Mouse (Mus musculus) left cerebral cortex, adult 8-10 months (tissue): ENCODE data around the gene Podxl2. TPM values are rescaled to one million over a fixed set of nuclear protein-coding genes. Genes with fewer than 3 reads are reported as not detected.

Source experiments
- DNase-seq, 2 experiments: peaks; one replicate each; pipeline ENCODE4 v3.0.0; 2022; ENCODE audit warnings: low spot score in 2 of 2
- total RNA-seq, 4 experiments: library from RNA; stranded (reverse); gene quantifications; 2 replicates each; pipeline ENCODE4 v1.2.4; 2022

The Podxl2 gene
- total RNA-seq, 4 experiments from 2014 or later: 190 to 207 (median 195) TPM

DNA sequence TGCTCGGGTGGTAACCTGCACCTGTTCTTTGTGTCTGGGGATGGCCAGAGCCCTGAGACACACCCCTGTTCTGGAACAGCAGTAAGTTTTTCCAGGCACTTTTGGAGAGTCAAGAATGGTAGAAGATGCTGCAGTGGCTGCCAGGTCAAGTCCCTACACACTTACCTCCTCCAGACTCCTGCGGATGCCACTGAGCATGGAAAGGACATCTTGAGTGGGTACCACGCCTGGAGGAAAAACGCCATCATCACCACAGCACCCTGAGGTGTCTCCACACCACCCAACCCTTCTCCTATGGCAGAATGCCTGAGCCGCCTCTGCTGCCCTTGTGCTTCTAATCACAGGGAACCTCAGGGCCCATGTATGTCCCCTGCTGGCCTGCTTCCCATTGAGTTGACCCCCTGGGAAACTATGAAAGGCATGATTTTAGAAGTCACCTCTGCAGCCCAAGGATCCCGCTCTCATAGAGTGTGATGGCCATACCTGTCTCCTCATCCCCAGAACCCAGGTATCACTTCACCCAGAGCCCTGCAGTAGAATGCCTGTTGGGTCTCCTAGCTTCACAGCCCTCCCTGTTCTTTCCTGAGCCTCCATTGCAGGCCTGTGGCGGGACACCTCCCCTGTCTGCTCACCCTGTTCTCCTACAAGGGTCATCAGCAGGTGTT, 29.8 kb downstream of the Podxl2 start:
- DNase-seq: no peak

DNA sequence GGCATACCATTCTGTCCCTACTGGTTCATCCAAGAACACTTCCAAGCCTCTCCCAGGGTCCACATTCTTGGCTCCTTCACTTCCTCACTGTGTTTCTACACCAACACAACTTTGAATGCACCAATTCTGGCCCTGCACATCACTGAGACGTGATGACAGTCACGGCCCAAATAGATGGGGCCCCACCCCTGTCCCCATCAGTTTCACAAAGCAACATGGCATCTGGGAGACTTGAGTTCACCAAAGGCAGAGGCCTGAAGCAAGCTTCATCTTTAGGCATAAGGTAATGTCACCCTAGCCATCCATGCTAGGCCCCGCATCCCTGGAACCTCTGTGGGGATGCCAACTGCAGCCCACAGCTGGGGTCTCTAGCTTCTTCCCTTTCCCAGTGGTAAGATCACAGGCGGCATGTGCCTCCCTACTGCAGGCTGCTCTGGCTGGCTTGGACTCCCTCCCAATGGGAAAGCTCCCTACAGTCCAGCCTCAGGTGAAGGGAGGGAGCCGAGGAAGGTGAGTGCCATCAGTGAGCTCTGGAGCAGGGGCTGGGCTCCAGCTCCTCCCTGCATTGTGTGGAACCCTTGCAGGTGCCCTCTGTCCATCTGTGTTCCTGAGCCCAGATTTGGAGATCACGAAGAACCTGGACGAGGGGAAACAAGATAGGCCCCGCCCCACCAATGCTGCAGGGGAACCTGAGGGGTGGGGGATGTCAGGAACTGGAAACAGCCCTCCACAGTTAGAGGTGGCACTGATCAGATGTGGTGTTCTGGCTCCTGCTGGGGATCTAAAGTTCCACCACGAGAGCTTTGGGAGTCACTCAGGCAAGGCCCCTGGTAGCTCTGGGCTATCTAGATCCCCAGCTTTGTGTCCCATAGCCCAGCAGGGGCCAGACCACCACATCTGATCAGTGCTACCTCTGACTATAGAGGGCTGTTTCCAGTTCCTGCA, 30.8 kb downstream of the Podxl2 start:
- DNase-seq: no peak

GRCm38 (mm10) chr6:88843241-88843640, 31.6 kb downstream of the Podxl2 start:
- no peak for DNase-seq

DNA sequence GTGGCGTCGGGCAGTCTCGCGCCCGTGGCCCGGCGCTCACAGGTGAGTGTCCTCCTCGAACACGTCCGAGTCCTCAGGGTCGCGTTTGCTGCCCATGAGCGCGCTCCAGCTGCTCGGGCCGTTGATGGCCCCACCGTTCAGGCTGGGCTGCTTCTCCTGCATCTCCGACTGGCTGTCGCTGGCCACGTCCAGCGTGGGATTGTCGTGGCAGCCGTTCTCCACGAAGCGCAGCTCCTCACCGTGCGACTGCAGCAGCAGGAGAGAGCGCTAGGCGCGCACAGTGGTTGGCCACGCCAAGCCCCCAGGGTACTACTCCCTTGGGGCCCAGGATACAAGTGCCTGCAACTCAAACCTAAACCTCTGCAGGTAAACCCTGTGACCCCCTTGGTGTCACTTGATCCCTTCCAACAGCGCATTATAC, 32.1 kb downstream of the Podxl2 start:
- peak in 1 of 2 experiments; percentile 66 for DNase-seq

DNA sequence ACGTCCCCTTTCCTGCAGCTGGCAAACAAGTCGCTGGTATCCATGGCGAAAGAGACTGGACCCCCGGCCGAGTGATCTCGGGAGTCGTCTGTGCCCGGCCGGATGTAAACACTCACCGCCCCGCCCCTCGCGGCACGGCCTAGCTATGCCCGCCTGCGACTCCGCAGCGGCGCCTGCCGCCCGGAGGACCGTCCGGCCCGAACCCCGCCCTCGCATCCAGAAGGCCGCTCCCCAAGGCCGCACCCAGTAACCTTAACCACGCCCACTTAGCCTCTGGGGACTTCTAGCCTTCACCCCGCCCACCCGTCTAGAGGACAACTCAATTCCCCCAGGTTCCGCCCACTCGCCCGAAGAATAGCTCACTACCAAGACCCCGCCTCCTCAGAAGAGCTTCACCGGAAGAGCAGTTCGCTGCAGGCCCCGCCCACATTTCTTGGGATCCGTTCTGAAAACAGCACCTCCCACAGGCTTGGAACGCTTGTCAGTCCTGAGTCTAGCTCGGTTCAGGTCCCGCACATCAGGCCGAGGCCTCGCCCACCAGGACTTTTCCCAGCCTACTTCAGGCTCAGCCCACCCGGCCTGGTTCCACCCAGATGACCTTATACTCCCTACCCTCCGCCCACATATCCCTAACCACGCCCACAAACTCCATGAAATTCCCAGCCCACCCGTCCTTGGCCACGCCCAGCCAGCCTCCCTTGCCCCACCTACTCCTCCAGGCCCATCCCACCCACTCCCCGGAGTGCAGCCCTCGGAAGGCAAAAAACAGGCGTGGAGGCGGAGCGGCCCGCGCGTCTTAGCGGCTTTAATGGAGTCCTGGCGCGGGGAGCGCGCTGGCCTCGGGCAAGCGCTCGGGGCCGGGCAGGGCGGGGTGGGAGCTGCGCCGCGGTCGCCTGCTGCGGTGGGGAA, 32.8 kb downstream of the Podxl2 start, which contains the start of gene Abtb1:
TSS of gene Abtb1 (minus strand) at position 204 of the 909 bp plus-strand sequence.
- peak; percentile 96 to 99 for DNase-seq

GRCm38 (mm10) chr6:88841514-88841780, 33.4 kb downstream of the Podxl2 start:
- DNase-seq: no peak

- no peak for DNase-seq
Measured at GRCm38 (mm10) chr6:88840791-88841513, 33.9 kb downstream of the Podxl2 start.

- no peak for DNase-seq
Measured at GRCm38 (mm10) chr6:88840211-88840610, 34.6 kb downstream of the Podxl2 start.

DNA sequence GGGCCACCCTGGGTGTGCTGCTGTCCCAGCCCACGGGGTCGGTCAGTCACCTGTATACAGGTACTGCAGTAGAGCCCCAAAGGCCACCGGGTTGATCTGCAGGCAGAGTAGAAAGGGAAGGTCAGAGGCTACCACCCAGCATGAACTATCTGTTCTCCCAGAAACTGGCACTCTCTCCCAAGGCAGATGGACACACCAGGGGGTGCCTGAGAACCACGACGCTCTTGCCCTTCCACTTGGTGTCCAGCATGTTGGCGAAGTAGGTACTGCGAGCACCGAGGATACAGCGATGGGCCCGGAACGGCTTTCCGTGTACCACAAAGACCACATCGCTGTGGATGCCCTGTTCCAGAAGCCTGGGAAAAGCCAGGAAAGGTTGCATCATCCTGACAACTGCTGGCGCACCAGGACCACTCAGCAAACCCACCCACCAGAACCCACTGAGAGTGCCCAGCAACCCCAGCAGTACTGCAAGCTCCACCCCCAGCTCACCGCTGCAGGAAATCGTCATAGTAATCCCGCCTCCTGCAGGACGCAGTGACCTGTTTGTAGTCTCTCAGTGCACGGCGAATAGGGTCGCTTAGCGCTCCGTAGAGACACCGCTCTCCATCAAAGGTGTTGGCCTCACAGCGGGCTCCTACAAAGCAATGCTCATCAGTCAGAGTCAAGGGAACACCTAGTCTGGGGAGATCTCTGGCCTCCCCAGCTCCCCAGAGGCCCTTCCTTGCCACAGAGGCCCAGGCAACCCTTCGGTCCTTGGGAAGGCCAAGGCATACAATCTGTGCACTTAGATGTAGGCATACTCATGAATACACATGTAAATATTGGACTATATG, 35.5 kb downstream of the Podxl2 start:
- no peak for DNase-seq

- DNase-seq: no peak
Measured at GRCm38 (mm10) chr6:88838613-88839012, 36.2 kb downstream of the Podxl2 start.

- DNase-seq: no peak
Measured at GRCm38 (mm10) chr6:88837999-88838398, 36.8 kb downstream of the Podxl2 start.

DNA sequence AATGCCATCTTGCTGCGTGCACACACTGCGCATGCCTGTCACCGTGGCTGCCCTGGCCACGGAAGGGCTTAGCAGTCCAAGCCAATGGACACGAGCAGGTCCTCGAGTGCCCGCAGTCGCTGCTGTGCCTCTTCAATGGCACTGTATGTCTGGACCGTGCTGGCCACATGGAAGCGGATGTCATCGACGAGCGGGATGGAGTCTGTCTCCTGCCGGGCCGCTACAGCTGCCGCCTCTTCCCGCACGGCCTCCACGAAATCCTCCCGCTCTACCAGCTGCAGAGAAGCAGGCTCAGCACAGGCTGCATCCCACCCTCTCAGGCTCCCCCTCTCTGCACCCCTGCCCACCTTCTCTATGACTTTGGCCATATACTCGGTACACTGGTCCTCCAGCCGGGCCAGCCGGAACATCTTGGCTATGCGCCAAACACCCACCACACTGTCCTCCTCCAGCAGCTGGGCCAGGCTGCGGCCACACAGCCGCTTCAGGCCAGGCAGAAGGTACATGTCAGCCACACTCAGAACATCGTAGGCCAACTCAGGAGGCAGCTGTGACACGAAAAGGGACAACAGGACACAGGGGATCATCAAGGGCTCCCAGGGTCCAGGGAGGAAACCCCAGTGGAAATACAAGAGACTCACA, 38.5 kb downstream of the Podxl2 start:
- no peak for DNase-seq

GRCm38 (mm10) chr6:88835047-88835446, 39.8 kb downstream of the Podxl2 start:
- DNase-seq: no peak

DNA sequence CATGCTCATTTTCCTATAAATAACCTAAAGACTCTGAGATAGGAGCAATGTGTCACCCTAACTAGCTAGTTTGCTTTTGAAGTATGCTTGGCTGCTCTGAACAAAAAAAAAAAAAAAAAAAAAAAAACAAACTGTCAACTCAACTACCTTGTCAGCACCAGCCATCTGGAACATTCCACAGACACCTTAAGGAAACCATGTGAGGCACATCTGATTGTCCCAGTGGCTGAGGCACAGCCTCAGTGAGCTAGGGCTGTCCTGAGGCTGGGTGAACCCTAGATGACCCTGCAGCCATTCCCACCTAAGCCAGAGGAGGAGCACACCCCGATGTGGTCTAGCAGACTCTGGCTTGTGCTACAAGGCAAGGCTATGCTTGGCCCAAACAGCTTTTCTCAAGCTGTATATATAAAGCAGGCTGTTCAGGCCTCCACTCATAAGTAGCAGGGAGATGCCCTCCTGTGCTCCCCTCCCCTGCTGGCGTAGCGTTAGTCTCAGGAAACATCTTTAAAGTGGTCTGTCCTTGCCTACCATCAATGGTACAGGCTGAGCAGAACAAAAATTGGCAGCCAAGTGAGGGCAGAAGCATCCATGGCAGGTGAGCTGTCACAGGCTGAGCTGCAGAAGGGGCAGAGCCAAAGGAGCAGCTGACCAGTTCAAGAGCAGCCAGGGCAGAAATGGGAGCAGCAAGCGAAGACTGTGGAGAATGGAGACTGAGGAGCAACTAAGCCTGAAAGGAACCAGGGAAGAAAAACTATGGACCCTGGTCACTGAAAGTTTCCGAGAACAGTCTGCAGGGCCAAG, 41.3 kb downstream of the Podxl2 start:
- DNase-seq: no peak

GRCm38 (mm10) chr6:88832663-88833062, 42.2 kb downstream of the Podxl2 start:
- no peak for DNase-seq

DNA sequence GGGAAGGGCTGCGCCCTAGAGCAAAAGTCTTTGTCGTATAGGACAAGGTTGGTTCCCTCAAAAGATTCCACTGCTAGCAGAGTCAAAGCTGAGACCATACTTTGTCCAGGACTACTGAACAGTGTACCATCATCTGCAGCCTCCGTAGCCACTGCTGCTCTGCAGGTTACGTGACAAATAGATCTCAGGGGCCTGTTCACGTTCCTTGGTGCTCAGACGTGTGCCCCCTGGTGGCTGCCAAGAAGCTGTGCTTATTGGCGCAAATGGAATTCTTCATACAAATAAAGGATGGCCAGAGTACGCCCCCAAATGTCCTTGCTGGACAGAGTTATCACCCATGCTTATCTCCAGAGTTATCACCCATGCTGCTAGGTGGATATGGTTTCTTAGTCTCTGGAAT, 43.4 kb downstream of the Podxl2 start:
- no peak for DNase-seq

DNA sequence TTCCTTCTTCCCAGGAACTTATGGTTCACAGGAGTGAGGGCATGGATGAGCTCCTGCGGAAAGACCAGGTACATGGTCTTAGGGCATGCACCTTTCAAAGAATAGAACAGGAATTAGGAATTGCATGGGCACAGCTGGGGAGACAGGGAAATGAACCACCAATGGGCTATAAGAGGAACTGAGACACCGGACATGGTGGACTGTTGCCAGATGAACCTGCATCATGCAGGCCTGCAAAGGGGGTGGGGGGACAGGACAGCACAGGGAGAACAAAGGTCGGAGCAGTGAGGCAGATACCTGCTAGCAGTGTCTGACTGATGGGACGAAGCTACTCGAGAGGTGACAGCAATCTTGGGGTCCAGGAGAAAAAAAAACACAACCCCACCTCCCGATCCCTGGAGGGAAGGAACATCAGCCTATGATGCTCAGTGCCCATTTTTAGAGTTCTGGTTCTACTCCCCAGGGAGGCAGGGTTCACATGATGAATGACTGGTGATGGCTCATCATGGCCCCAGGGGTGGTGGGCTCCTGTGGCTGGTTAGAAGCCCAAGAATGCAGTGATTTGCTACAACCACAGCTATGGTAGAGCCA, 44.6 kb downstream of the Podxl2 start:
- DNase-seq: no peak

- DNase-seq: no peak
Measured at GRCm38 (mm10) chr6:88829579-88829978, 45.3 kb downstream of the Podxl2 start.
